Mouse (Mus musculus): ENCODE results near the gene Cnga3.
A peak's percentile ranks its signal among the peaks of the same experiment; 100 is the strongest.

The Cnga3 gene

GRCm38 (mm10) chr1:37214144-37214543 is at the start of gene Cnga3:
Cnga3 (plus strand) TSS chr1:37214434.
- no peak for DNase-seq (ENCODE audit: low spot score)

DNA sequence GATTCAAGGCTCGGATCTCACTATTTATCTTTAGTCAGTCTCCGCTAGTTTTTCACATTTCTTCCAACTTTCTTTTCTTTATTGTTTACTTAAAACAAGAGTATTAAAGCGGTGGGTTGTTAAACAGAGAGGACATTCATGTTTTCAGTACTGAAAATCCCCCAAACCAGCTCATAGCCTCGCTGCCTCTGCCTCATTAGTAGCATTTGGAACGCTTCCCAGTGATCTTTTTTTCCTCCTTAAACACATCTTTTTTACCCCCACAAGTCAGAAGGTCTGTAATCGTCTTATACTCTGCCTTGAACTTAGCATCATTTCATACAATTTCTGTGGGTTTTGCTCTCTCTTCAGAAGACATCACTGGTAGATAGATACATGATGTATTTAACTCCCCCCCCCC is 48.2 kb upstream of the Cnga3 start:
- DNase-seq (ENCODE audit: low spot score), result no peak

DNA sequence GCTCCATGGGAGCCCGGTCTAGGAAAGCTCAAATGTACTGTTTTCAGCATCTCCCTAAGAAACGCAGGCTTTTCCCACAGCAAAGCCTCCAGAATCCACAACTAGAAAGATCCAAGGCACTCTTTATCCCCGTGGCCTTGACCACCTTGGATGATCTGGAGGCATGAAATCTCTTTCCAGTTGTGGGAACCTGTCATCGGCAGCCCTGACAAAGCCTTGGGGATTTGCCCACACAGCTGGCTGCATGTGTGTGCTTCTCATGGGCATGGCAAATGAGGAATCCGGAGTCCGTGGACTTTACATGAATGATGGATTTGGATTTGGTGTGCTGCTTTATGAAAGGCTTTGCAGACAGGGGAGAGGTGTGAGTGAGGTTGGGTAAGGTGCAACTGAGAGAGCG is 46.3 kb upstream of the Cnga3 start:
- no peak for DNase-seq (ENCODE audit: low spot score)

DNA sequence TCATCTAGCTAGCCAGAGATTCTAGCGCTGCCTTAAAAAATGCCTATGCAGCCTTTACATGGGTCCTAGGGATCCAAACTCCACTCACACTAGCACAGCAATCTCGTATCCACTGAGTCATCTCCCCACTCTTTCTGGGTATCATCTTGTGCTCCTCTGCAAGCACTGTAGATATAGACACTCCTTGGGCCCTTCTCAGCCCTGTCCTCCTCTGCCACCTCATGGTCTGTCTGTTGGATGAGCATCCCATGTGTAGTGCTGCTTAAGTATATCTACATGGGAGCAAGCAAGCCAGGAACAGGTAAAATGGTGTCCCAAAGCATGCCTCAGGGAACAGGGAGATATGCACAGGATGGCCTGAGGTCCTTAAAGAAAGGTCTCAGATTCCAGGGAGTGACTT is 36.4 kb upstream of the Cnga3 start:
- no peak for DNase-seq (ENCODE audit: low spot score)

GRCm38 (mm10) chr1:37179852-37180251 is 34.4 kb upstream of the Cnga3 start:
- DNase-seq (ENCODE audit: low spot score), result no peak

DNA sequence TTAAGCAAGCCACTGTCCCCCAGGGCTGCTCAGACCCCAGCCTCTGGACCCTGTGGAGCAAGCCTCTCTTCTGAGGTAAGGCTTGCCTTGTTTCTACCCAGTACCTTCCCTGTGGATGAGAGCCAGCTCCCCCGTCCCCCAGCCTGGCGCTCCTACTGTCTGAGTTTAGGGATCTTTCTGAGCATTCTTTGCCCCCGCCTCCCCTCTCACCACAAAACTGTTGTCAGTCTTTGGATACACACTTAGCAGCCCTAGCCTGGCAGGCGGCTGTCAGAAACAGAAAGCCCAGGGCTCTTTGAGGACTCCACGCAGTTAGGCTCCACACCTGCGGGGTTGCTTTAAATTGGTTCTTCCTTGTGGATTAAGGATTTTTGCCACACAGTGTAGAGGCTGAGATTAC is 27.2 kb upstream of the Cnga3 start:
- DNase-seq (ENCODE audit: low spot score), result no peak

DNA sequence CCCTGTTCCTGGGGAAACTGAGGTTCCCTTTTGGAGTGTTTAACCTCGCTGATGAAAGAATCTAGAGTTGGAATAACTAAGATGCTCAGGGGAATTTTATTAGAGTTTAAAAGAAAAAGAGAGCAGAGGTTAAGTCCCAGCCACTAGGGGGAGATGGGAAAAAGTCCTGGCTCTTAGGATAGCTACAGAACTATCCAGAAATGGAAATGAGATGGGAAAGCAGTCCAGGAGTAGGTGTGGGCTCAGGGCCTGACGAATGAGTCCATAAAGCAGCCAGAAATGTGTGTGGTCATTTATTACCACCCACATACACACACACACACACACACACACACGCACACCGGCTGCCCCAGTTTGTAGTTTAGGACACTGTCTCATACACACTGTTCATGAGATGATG is 19.6 kb upstream of the Cnga3 start:
- DNase-seq (ENCODE audit: low spot score), result no peak

DNA sequence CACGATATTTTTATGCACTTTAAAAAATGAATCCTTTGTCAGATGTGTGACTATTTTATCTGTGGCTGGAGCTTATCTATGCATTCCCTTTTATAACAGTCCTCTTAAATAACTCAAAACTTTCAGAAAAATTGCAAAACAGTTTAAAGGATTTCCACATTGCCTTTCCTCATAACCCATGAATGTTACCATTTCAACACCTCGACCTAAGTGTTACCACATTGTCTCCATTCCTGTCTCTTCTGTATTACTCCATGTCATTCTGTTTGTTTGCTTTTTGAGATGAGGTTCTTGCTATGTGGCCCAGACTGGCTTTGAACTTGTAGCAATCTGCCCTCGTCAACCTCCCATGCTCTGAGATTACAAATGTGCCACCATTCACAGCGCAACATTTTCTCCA is 12.8 kb upstream of the Cnga3 start:
- no peak for DNase-seq (ENCODE audit: low spot score)

- no peak for DNase-seq (ENCODE audit: low spot score)
Measured at GRCm38 (mm10) chr1:37207743-37208142, 6.5 kb upstream of the Cnga3 start.

- no peak for DNase-seq (ENCODE audit: low spot score)
Measured at GRCm38 (mm10) chr1:37212375-37212774, 1.9 kb upstream of the Cnga3 start.

DNA sequence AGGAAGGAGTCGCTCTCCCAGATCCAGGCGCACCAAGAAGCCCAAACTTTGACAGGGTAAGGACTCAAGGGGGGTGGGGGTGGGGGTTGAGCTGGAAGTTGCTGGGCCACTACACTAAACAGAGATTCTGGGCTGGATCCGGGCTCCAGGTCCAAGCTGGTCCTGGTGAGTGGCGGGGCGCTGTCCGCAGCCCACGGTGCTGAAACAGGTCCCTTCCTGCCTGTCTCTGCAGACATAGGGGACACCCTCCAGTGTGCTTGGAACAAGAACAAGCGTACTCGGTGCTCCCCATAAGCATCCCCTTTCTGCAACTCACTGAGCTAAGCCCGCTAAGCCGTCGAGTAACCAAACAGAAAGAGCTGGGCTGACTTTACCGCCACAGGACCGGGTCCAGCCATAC is 4.2 kb downstream of the Cnga3 start:
- peak; percentile 69 for DNase-seq (ENCODE audit: low spot score)

GRCm38 (mm10) chr1:37219593-37219992 is 5.4 kb downstream of the Cnga3 start:
- DNase-seq (ENCODE audit: low spot score), result no peak

DNA sequence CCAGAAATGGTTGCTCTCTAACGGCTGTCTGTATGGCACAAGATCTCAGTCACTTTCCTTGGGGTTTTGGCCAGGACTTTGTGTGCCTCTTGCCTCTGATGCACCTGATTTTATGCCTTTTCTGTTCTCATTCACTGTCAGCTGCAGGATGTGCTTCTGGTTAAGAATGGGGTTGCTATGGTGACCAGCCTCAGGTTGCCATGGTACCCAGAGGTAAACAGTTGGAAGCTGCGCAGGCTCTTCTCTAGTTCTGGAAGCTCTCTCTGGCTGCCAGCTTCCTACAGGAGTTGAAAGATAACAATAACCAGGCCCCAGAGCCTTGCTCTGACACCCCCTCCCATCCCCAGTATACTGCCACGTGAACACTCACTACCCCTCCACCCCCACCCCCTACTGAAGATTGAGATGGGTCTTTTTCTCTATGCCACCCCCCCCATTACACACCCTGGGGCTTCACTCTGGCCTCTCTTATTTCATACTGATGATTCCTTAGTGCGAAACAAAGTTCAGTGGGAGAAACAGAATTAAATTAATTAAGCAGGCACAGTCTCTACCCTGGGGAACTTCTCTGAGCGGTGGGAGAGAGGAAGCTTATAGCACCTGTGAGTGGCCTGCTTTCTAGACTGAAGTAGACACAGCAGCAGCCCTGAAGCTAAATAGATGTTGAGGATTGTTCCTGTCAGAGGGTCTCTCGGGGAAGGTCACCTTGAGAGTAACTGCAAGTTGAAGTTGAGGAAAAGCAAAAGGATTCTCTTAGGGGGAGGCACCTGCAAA is 6.1 kb downstream of the Cnga3 start:
- DNase-seq (ENCODE audit: low spot score), result no peak

DNA sequence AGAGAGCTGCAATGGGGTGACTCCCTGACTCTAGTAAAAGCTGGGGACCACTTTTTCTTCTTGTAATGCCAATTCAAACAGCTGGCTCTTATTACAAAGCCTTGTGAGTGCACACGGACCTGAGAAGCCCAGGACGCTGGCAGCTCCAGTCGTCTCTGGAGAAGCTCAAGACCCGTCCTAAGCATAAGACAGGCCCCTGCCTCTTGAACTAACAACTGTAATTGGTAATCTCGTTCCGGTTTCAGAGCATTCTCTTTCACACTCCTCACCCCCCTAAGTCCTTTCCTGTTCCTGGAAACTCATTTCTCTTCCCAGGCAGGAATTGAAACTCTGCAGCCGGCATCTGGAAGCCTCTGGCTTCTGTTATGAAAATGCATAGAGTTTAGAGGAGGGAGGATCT is 7.8 kb downstream of the Cnga3 start:
- DNase-seq (ENCODE audit: low spot score), result no peak

- no peak for DNase-seq (ENCODE audit: low spot score)
Measured at GRCm38 (mm10) chr1:37230404-37230803, 16.2 kb downstream of the Cnga3 start.

GRCm38 (mm10) chr1:37231295-37231701 is 17.1 kb downstream of the Cnga3 start:
- DNase-seq (ENCODE audit: low spot score), result peak; percentile 22

DNA sequence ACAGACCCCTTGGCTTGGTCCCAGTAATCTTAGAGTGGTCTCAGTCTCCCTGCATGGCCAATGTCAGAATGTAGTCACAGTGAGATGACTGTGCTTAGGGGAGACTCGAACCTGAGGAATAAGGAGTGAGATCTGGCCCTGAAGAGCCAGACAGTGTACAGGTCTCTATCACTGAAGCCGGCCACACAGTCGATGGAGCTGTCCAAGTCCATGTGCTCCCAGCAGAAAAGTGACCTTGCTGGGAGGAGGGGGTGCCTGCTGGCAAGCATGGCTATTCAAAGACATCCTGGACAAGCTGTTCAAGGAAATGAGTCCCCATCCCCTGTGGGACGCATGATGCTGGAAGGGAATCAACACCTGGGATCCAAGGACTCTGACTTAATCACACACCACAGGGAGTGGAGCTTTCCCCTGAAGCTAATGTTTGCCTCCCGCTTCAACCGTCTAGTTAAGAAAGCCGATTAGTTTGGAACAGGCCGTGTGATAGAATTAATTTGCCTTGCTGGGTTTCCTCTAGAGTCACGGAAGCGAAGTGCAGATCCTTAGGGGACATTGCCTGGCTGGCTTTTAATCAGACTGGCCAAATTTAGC is 24.9 kb downstream of the Cnga3 start:
- DNase-seq (ENCODE audit: low spot score), result no peak

DNA sequence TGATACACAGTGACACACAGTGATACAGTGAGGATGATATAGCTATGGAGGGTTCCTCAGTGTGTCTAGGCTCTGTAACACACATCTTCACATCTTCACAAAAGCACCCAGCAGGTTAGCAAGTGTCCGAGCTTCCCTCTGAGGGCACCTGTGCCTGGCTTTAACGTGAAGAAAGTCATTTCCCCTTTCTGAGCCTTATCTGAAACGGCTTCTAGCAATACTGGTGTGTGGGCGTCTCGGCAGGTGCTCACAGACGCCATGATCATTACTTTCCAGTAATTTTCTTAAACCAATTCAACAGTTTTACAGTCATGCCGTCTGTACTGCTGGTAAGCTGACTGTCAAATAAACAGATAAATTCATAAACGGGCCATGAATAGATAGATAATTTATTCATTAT is 28.0 kb downstream of the Cnga3 start:
- no peak for DNase-seq (ENCODE audit: low spot score)

DNA sequence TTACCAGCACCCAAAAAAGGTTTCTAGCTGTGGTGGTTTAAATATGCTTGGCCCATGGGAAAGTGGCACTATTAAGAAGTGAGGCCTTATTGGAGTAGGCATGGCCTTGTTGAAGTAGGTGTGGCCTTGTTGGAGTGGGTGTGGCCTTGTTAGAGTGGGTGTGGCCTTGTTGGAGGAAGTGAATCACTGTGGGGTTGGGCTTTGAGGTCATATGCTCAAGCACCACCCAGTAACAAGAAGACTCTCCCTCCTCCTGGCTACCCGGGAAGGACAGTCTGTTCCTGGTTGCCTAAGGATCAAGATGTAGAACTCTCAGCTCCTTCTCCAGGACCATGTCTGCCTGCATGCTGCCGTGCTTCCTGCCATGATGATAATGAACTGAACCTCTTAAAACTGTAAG is 32.2 kb downstream of the Cnga3 start:
- DNase-seq (ENCODE audit: low spot score), result no peak

DNA sequence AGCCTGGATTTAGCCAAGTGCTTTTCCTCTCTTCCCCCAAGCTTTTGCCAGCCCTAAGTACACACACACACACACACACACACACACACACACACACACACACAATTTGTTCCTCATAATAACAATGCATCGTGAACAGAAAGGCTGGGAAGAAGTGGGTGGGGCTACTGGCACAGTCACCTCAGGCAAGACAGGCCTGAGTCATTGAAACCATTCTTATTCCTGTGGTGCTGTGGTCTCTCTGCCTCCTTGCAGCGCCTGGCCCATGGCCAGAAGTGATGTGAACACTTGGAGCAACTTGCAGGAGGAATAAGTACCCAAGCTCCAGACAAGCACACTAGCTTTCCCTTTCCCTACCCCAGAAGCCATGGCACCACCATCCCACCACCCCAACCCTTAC is 34.2 kb downstream of the Cnga3 start:
- DNase-seq (ENCODE audit: low spot score), result peak; percentile 17

DNA sequence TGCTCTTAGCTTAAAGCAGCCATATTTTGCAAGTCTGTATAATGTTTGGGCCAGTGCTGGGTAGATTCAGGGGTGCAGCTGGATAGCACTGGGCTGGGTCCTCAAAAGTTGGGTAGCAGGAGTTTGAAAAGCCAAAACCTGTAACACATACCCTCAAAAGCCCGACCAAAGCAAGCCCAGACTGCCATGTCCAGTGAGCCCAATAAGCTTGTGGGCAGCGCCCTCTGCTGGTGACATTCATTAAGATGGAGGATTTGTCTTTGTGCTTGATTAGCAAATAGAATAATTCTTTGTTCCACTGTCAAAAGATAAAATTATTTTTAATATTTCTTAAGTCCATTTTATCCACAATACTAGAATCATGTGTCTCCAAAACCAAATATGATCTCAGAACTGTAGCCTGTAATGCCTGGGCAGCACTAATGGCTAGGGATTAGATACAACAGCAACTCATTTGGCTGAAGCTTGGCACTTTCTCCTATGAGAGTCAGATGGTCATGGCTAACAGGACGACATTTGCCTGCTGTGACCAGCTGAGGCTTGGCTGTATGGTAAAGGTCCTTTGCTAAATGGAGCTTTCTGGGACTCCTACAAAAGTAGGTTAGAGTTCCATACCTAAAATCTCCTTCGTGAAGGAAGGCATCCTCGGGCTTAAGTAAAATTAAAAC is 36.5 kb downstream of the Cnga3 start:
- peak; percentile 84 for DNase-seq (ENCODE audit: low spot score)

DNA sequence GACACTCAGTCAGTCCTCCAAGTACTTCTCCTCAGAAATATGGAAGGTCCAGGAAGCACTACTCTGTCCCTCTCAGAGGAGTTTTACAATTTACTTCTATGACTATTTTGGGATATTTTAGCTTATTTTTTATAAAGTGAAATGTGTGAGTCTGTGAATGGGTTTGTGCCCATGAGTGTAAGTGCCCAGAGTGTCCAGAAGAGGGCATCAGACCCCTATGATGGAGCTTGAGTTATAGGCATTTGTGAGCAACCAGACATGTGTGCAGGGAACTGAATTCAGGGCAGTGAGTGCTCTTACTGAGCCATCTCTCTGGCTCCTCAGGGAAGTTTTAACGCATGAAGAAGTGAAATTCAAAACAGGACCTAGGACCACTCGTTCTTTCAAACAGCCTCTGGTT is 44.2 kb downstream of the Cnga3 start:
- DNase-seq (ENCODE audit: low spot score), result no peak

DNA sequence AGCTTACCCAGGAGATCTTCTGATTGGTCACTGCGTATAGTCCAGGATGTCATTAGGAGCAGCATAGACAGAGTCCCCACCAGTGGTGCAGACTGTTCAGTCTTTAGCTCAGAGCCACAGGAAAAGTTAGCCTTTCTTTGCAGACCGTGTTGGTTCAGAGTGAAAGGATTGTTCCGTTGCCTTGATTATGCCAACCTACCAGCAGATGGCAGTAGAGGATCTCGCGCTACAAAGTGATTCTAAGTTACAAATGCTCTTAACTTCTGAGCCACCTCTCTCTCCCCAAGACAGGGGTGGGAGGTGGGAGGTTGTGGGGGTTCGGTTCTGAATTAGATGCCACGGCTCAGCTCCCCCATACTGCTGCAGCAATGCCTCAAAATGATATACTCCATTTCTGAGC is 58.2 kb downstream of the Cnga3 start:
- peak; percentile 56 for DNase-seq (ENCODE audit: low spot score)

- no peak for DNase-seq (ENCODE audit: low spot score)
Measured at GRCm38 (mm10) chr1:37286556-37286955, 72.3 kb downstream of the Cnga3 start.

Measured in urinary bladder, postnatal 14 days (tissue).